Mouse (Mus musculus): ENCODE measurements at regions not wholly inside any gene's neighbourhood (a gene's known extent, or its start where the extent isn't known, plus 50 kb on each side); places are given as distances from the start of the nearest gene placed in this dataset.
A peak's percentile ranks its signal among the peaks of the same experiment; 100 is the strongest.

GRCm38 (mm10) chr6:31197631-31198338 lies 200.8 kb upstream of the Mkln1 start:
- DNase-seq = no peak

DNA sequence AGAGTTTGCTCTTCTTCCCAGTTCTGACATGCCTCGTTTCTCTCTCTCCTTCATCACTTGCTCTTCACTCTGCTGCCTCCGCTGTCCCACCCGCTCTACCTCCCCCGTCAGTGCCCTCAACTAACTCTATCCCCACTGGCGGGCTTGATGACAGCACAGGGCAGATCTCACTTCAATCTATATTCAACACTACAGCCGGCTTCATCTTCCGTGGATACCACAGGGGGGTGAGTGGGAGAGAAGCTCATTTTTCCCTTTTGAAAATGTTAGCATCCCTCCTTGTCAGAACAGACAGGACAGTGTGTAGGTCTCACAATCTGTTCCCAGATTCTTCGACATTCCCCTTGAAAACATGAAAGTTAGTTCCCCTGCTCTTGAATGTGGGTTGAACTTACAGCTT lies 200.2 kb upstream of the Mkln1 start:
- DNase-seq = no peak

DNA sequence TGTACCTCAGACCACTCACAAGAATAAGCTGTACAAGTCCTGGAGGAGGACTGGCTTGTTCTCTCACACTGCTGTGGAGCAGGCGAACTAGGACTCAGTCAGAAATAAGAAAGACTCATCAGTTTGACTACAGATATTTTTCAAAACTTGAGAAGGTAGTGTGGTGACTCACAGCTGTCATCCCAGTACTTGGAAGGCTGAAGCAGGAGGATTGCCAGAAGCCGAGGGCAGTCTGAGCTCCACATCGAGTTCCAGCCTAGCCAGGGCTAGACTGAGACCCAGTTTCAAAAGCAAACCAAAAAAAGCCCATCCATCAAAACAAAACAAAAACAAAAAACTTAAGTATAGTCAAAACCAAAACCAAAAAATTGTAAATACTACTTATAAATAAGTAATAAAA lies 197.8 kb upstream of the Mkln1 start:
- DNase-seq = no peak

- no peak for DNase-seq
Measured at GRCm38 (mm10) chr6:31201375-31201972, 197.1 kb upstream of the Mkln1 start.

GRCm38 (mm10) chr6:31202594-31202993 lies 195.9 kb upstream of the Mkln1 start:
- DNase-seq = no peak

GRCm38 (mm10) chr6:31204434-31204833 lies 194.1 kb upstream of the Mkln1 start:
- DNase-seq = no peak

DNA sequence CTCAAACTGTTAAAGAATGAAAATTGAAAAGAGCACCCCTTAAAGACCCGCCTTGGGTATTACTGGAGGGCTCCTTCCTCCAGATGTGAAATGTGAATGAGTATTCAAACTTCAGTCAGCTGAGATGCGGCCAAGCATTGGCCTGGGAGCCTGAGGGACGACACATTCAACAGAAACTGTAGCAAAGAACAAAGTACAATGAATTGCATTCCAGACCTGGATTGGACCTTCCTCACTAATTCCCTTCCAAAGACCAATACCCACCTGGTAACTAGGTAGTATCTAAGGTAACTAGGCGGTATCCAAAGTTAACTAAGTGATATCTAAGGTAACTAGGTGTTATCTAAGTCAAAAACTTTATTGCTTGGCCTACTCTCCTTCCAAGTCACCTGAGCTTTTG lies 193.7 kb upstream of the Mkln1 start:
- no peak for DNase-seq

GRCm38 (mm10) chr6:31206106-31206505 lies 192.4 kb upstream of the Mkln1 start:
- DNase-seq = peak; percentile 53 to 55

DNA sequence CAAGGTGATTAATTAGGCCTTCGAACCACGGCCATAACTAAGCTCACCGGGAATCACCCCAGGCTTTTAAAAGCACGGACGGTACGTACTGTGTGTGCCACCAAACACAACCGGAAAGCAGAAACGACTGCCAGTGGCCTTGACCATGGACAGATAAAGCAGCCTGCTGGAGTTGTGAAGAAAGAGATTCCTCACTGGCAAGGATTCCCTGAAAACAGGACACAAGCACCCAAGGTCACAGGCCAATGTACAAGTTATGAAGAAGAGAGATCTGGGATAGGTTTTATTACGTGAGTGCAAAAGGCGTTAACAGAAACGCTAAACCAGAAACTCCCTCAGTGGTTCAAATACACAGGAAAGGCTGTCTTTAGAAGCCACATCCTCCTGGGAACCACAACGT lies 191.3 kb upstream of the Mkln1 start:
- no peak for DNase-seq

DNA sequence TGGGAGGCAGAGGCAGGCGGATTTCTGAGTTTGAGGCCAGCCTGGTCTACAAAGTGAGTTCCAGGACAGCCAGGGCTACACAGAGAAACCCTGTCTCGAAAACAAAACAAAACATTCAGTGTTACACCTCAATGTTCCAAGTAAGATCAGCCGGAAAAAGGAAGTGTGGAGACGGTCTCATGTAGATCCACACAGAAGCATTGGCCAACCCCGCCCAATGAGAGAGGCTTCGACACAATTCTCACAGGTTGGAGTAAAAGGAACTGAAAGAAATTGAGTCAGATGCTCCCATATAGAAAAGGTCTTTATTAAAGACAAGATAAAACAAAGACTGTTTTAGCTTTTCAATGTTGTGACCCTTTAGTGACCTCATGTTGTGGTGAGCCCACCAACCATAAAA lies 190.3 kb upstream of the Mkln1 start:
- no peak for DNase-seq

DNA sequence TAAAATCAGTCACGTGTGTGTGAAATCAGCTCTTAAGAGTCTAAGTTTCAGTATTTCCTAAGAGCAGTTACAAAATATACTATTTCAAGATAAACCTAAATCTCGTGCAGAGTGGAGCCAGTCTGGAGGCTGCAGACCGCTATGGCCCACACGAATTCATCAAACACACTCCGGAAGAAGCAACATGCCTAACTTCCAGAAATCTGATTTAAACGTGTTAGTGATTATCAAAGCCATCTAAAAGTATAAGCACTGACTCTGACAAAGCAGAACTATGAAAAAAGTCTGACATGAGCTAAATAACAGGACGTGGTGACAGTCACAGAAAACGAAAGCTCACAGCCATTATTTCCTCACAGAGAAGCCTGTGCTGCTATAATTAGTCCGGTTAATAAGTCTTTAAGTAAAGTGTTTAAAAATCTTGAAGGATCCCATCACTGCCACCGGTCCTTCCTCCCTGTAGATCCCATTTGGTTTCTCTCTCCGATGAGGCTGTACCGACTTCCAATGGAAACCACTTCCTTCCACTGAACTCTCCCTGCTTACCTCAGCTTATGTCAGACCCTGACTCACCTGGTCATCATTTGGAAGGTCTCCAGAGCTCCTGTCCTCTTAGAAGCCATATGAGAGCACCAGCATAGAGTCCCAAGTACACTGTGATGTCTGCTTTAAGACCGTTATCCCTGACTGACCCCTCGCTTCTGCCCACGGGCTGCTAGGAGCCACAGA lies 189.0 kb upstream of the Mkln1 start:
- DNase-seq = no peak

GRCm38 (mm10) chr6:31210209-31210714 lies 188.3 kb upstream of the Mkln1 start:
- no peak for DNase-seq

- no peak for DNase-seq
Measured at GRCm38 (mm10) chr6:31211091-31211490, 187.4 kb upstream of the Mkln1 start.

DNA sequence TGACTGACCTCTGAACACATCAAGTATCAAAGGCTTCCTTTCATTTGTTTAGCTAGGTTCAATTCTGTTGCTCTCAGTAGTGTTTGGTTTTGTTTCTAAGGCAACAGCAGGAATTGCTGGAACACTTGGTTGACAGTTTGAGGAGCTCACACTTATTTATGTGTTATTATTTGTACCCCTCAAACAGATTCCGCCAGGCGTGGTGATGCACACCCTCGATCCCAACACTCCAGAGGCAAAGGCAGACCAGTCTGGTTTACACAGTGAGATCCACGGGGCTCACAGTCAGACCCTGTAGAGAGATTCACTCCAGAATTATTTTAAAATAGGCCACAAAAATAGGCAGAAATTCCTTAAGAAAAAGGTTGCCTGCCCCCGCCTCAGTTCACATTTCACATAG lies 186.9 kb upstream of the Mkln1 start:
- DNase-seq = no peak

DNA sequence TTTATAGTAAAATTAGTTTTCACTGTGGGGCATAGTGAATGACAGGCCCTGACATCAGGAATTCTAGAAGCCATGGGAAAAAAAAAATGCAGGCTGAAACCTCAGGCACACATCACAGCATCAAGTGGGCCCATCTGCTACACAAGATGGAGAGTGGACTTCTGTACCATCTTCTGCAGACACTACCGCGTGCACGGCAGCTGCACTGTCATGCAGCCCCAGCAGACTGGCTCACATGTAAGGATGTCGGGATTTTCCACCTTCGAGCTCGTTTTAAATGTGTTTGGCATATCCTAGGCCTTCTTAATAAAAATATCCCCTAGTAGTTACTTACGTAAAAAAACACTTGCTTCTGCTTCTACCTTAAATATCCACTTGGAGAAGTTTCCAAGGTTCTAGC lies 186.5 kb upstream of the Mkln1 start:
- DNase-seq = no peak

- no peak for DNase-seq
Measured at GRCm38 (mm10) chr6:31212694-31213093, 185.8 kb upstream of the Mkln1 start.

DNA sequence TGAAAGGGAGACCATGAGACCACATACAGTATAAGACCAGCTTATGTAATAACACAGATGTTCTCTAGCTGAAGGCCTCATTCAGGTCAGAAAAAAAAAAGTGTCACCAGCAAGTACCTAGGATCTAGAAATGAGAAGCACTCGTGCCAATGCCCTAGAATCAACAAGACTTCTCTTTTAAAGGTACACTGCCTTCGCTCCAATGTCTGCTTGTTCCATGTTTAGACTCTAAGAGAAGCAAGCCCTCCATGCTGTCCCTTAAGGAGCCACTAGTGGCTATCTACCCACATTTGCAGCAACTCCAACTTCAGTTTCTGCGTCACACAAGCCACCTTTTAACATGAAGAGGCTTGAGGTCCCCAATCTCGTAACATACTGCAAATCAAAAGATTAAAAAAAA lies 185.4 kb upstream of the Mkln1 start:
- DNase-seq = no peak

DNA sequence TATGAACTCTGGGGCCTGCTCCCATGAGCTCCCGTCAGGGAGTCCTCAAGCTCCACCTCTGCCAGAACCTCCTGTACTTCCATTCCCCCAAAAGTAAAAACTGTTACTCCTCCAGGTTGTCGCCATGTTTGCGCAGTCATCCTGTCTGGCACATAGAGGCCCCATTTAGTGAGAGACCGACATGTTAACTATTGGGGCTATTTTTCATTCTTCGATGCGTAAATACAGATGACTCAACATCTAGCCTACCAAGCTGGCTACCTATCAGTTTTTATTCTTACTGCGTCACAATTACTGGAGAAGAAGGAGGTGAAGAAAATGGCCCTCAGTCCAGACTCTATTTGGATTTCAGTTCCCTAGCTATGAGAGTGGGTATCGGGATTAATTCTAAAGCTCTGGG lies 182.9 kb upstream of the Mkln1 start:
- DNase-seq = no peak

DNA sequence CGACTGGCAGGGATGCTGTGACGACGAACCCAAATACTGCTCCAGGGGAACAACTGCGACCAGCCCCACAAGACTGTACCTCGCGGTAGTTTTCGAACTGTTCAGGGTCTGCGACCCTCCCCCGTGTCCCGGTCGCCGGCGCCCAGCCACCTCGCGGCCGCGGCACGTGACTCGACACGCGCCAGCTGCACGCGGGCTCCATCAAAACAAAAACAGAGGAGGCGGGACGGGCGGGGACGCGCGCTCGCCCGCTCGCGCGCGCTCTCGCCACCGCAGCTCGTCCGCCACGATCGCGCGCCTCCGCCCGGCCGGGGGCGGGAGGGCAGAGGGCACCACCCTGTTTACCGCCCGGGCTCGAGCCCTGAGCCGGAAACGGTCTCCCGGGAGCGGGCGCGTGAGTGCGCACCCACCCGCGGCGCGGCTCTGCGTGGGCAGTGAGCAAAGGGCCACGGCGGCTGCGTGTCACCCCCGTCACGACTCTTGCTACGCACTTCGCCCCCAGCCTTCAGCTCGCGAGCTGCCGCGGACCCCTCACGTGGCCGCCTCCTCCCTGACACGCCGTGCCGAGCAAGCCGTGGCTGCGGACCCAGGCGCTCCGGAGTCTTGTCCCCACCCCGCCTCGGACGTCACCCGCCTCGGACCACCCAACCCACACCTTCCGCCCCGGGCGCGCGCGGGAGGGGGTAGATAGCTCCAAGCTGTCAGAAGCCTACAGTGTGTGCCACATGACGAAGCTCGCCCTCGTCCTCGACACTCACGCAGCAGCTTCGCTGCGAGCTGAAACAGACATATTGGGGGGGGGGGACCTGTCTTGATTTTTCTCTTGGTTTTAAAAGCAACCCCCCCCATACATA lies 182.1 kb upstream of the Mkln1 start:
- DNase-seq = peak; percentile 96 to 97

DNA sequence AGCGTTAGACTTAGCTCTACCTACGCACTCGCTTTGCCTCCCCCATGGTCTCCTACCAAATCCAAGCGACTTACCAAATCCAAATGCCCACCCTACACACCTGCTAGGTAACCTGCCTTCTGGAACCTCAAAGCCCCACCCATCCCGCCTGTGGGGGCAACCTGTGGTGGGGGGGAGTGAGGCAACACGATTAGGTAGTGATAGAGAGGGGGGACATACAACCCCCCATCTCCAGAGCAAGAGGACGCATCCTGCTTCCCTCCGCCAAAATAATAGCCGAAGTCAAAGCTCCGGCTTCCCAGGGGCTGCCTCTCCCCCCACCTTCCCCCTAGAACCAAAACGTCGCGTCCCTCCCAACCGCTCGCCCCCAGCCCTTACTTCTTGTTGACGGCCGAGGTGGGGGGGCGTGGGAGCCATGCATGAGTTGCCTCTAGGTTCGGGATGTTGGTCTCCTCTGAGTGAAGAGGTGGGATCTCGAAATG lies 181.4 kb upstream of the Mkln1 start:
- peak in 1 of 2 experiments; percentile 63 for DNase-seq

DNA sequence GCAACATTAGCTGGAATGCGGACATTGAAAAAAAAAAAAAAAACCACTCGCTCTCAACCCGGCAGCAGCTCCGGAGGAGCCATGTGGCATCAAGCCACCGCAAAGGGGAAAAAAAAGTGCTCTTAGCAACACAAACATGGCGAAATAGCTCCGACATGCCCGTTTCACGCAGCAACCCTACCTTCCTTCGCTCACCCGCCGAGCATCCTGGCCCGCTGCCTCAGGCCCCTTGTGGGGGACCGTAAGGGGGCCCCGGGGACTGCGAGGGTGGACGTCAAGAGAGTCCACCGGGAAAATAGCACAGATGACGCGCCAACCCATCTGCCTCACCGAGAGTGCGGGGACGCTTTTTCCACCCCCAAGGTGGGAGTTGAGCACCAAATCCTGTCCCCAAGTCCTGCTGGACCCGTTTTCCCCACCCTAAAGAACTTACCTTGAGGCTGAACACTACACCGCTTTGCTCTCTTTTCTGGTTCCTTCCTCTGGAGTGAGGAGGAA lies 180.8 kb upstream of the Mkln1 start:
- DNase-seq = peak; percentile 81 to 86

GRCm38 (mm10) chr6:31218139-31218750 lies 180.3 kb upstream of the Mkln1 start:
- DNase-seq = peak; percentile 81 to 84
